Mouse (Mus musculus): ENCODE results near the gene D16Ertd472e. TPM values are rescaled to one million over a fixed set of nuclear protein-coding genes. Genes with fewer than 3 reads are reported as not detected.

The D16Ertd472e gene
- polyA plus RNA-seq, 1 experiment from 2014 or later, result 8.4 TPM

DNA sequence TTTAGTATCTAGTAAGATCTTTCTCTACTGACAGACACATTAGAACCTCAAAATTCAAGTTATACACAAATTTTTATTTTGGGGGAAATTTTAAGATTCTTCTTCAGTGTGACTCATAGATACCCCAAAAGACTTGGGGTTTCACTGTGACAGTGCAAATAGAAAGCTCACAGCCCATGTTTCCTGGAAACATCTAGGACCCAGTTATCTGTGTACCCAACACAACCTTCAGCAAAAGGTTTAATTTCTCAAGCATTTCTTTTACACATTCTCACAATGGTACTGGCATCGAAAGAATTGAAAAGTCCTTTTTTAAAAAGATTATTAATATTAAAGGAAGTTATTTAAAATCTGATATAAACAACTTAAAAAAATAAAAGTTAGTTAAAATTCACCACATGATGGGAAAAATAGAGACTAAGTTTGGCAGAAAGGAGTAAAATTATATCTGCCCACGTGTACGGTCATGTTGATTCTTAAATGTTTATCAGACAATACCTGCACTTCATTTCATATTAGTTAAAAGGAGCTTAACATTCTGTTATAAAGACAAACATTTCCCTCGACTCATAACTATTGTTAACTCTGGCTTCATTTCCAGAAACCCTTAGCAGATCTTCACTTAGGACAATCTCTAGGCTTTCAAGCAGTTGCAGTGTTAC is 1.2 kb downstream of the D16Ertd472e start:
- Histone ChIP-seq H3K4me3 (replicated peaks; ENCODE audit: low read depth, low read length) (peak overlapping the region; percentile 52), H3K4me2 (ENCODE audit: low read length) (peak overlapping the region; percentile 62), H3K36me3 (ENCODE audit: insufficient read depth, low read length) (no peaks in the 10 kb centered on the region), H3K27ac (no peak overlapping the region), H3K9me3 (replicated peaks; ENCODE audit: low read length) (no peaks in the 10 kb centered on the region), H3K27me3 (ENCODE audit: insufficient read depth, low read length) (no peaks in the 10 kb centered on the region), H3K4me1 (replicated peaks; ENCODE audit: insufficient read depth, low read length) (no peaks in the 10 kb centered on the region; the same call in 1 of the 2 replicates), H3K9ac (ENCODE audit: low read depth, low read length) (peak overlapping the region; percentile 72)
- ATAC-seq (replicated peaks; ENCODE audit: low FRiP score, low read depth) (no peak), DNase-seq (ENCODE audit: low spot score) (no peak)
- WGBS, result 35% methylated on average over 4 of the region's 4 CpGs
- no peak for TF ChIP-seq CTCF (IDR thresholded peaks at IDR 0.05; ENCODE audit: low read depth)

DNA sequence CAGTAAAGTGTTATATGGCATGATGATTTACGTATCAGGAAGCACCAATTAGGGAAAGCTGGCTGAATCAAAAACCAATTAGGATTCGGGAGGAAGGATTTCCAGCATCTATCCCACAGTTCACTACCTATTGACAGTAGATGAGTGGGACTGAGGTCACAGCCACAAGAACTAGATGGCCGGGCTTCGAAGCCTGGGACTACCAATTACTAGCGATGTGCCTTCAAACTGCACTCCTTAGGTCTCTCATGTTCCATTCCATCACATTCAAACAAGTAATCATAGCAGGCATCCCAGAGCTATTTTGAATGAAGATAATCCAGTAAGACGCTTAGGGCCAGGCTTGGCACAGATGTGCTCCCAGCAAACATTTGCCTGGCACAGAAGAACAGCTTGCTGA is 2.3 kb downstream of the D16Ertd472e start:
- Histone ChIP-seq H3K9me3 (replicated peaks; ENCODE audit: low read length) (no peaks in the 10 kb centered on the region), H3K36me3 (ENCODE audit: insufficient read depth, low read length) (no peaks in the 10 kb centered on the region), H3K4me1 (replicated peaks; ENCODE audit: insufficient read depth, low read length) (no peaks in the 10 kb centered on the region; the same call in 1 of the 2 replicates), H3K4me3 (replicated peaks; ENCODE audit: low read depth, low read length) (no peak overlapping the region), H3K4me2 (ENCODE audit: low read length) (peak overlapping the region; percentile 11; the same call in 1 of the 2 replicates), H3K27me3 (ENCODE audit: insufficient read depth, low read length) (no peaks in the 10 kb centered on the region), H3K27ac (no peak overlapping the region), H3K9ac (ENCODE audit: low read depth, low read length) (no peak overlapping the region)
- TF ChIP-seq CTCF (IDR thresholded peaks at IDR 0.05; ENCODE audit: low read depth), result no peak
- no peak for ATAC-seq (replicated peaks; ENCODE audit: low FRiP score, low read depth)
- WGBS, result 59% methylated on average over 6 of the region's 6 CpGs
- DNase-seq (ENCODE audit: low spot score), result no peak

DNA sequence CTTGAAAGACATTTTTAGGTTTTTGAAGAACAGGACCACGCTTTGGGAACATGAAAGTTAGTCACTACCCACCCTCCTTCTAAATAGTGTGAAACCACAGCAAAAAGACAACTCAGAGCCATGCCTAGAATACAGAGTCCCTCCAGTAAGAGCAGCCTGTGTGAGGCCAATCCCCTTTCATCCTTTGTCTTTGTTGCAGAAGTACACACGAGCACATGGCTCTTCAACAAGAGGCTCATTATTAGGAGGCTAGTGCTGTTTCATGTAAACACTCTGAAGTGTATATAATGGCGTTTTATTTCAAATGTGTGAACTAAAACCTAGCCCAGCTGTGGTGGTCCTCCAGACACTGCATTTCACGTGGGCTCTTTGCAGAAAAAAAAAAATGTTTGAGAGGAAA is 3.5 kb downstream of the D16Ertd472e start:
- Histone ChIP-seq H3K4me1 (replicated peaks; ENCODE audit: insufficient read depth, low read length) (no peaks in the 10 kb centered on the region; the same call in 1 of the 2 replicates), H3K9ac (ENCODE audit: low read depth, low read length) (no peak overlapping the region), H3K9me3 (replicated peaks; ENCODE audit: low read length) (no peaks in the 10 kb centered on the region), H3K27ac (no peak overlapping the region), H3K27me3 (ENCODE audit: insufficient read depth, low read length) (no peaks in the 10 kb centered on the region), H3K4me2 (ENCODE audit: low read length) (no peak overlapping the region), H3K36me3 (ENCODE audit: insufficient read depth, low read length) (no peaks in the 10 kb centered on the region), H3K4me3 (replicated peaks; ENCODE audit: low read depth, low read length) (no peak overlapping the region)
- no peak for ATAC-seq (replicated peaks; ENCODE audit: low FRiP score, low read depth)
- no peak for DNase-seq (ENCODE audit: low spot score)
- TF ChIP-seq CTCF (IDR thresholded peaks at IDR 0.05; ENCODE audit: low read depth), result no peak
- WGBS, result 72% methylated on average over 4 of the region's 4 CpGs

DNA sequence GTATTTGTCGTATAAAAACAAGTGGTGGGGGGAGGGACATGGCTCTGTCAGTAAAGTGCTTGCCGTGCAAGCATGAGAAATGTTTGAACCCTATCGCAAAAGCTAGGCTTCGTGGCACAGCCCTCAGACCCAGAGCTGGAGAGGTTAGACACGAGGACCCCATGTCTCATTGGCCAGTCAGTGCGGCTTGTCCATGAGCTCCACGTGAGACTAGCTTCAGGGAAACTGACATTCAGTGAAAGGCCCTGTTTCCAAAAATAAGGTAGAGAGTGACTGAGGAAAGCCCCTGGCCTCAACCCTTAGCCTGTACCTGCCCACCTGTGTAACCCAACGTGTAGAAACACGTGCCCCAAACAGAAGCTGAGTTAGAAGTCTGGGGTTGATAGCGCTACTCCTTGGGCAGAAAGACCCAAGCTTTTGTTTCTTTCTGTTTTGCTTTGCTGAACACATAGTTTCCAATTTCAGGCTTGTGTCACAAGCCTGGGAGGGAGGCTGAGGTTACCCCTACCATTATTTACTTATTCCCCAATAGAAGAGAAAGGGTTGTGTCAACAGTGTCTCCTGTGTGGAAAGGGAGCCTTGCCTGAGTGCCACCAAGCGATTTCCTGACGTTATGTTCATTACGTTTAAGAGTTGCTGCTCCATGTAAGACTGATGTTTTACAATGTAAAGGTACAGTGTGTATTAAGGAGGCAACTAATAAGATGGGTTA is 12.2 kb downstream of the D16Ertd472e start:
- peak; percentile 44 for DNase-seq (ENCODE audit: low spot score)
- H3K4me2 ChIP-seq (ENCODE audit: low read length), result no peak overlapping the region
- 0 out of 2 replicates have a peak, but pooled peaks cover 2% of the 10 kb centered on the region for H3K36me3 ChIP-seq (ENCODE audit: insufficient read depth, low read length)
- H3K4me3 ChIP-seq (replicated peaks; ENCODE audit: low read depth, low read length), result no peak overlapping the region
- no peak overlapping the region for H3K27ac ChIP-seq
- no peaks in the 10 kb centered on the region for H3K4me1 ChIP-seq (replicated peaks; ENCODE audit: insufficient read depth, low read length)
- ATAC-seq (replicated peaks; ENCODE audit: low FRiP score, low read depth), result no peak
- no peak overlapping the region for H3K9ac ChIP-seq (ENCODE audit: low read depth, low read length)
- 63% methylated on average over 13 of the region's 13 CpGs for WGBS
- TF ChIP-seq CTCF (IDR thresholded peaks at IDR 0.05; ENCODE audit: low read depth), result no peak
- H3K27me3 ChIP-seq (ENCODE audit: insufficient read depth, low read length), result no peaks in the 10 kb centered on the region
- H3K9me3 ChIP-seq (replicated peaks; ENCODE audit: low read length), result no peaks in the 10 kb centered on the region

DNA sequence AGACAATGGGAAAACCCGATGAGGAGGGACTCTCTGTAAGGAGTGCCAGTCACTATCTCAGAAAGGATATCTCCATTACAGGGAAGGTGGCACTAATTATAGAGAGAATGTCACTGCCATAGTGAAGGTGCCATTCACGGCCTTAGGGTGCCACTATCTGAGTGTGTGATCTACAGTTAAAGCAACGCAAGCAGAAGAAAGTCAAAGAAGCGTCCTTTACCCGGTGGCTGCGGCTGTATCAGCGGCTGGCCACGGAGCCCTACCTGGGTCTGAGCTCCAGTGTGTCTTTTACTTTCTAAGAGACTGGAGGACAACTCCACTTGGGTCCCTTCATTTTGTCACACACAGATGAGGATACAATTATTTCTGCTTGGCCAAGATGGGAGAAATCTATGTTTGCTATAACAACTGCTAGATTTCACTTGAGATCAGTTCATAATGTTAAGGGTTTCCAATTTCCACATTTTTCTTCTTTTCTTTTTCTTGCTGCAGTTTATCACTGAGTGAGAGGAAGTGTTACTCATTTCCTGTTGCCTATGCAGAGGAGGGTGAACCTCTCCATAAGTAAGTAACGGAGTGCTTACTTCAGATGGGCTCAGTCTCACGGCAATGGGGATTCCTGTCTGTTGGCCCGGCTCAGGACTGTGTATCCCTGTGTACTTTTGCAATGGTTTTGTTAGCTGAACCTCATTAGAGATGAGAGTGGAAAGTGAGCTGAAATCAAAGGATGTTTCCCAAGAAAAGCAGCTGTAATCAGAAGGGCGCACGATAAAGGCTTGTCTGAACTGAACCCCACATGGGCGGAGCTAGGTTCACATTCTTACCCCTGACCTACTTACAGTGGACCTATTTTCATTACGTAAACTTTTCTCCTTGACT is 13.2 kb downstream of the D16Ertd472e start:
- no peak overlapping the region for H3K27ac ChIP-seq
- H3K27me3 ChIP-seq (ENCODE audit: insufficient read depth, low read length), result no peaks in the 10 kb centered on the region
- ATAC-seq (replicated peaks; ENCODE audit: low FRiP score, low read depth) (no peak), DNase-seq (ENCODE audit: low spot score) (no peak)
- H3K4me3 ChIP-seq (replicated peaks; ENCODE audit: low read depth, low read length), result no peak overlapping the region
- H3K4me1 ChIP-seq (replicated peaks; ENCODE audit: insufficient read depth, low read length), result no peaks in the 10 kb centered on the region
- no peak overlapping the region for H3K9ac ChIP-seq (ENCODE audit: low read depth, low read length)
- H3K36me3 ChIP-seq (ENCODE audit: insufficient read depth, low read length), result 0 out of 2 replicates have a peak, but pooled peaks cover 2% of the 10 kb centered on the region
- no peak for TF ChIP-seq CTCF (IDR thresholded peaks at IDR 0.05; ENCODE audit: low read depth)
- no peaks in the 10 kb centered on the region for H3K9me3 ChIP-seq (replicated peaks; ENCODE audit: low read length)
- WGBS, result 81% methylated on average over 15 of the region's 15 CpGs
- no peak overlapping the region for H3K4me2 ChIP-seq (ENCODE audit: low read length)

DNA sequence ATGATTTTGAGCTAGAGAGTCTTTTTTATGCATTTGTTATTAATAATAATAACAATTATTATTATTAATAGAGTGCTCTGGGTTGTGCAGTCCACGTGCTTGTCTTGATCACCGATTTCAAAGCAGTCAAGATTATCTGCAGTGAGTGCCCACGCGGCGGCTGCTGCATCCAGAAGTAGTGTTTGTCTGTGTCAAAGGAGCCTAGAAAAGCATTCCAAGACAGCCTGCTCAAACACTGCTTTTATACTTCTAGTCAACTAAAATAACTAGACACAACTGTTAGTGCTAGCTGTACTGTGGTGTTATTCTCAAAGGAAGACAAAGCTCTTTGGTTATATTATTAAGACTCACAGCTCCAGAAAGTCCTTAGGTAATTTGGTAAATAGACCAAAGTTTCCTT is 15.9 kb downstream of the D16Ertd472e start:
- Histone ChIP-seq H3K9ac (ENCODE audit: low read depth, low read length) (no peak overlapping the region), H3K27ac (no peak overlapping the region), H3K4me2 (ENCODE audit: low read length) (no peak overlapping the region), H3K4me3 (replicated peaks; ENCODE audit: low read depth, low read length) (no peak overlapping the region), H3K9me3 (replicated peaks; ENCODE audit: low read length) (no peaks in the 10 kb centered on the region), H3K27me3 (ENCODE audit: insufficient read depth, low read length) (no peaks in the 10 kb centered on the region), H3K4me1 (replicated peaks; ENCODE audit: insufficient read depth, low read length) (no peaks in the 10 kb centered on the region), H3K36me3 (ENCODE audit: insufficient read depth, low read length) (0 out of 2 replicates have a peak, but pooled peaks cover 2% of the 10 kb centered on the region)
- TF ChIP-seq CTCF (IDR thresholded peaks at IDR 0.05; ENCODE audit: low read depth), result no peak
- DNase-seq (ENCODE audit: low spot score) (no peak), ATAC-seq (replicated peaks; ENCODE audit: low FRiP score, low read depth) (no peak)
- 86% methylated on average over 5 of the region's 5 CpGs for WGBS
